Mouse (Mus musculus): Measurements from ENCODE around the gene Hist1h2bf. TPM values are rescaled to one million over a fixed set of nuclear protein-coding genes. Genes with fewer than 3 reads are reported as not detected.
A peak's percentile ranks its signal among the peaks of the same experiment; 100 is the strongest.

Gene Hist1h2bf
- total and polyA plus RNA-seq, 3 experiments = 2.2 to 1,093 TPM; not detected in 1

DNA sequence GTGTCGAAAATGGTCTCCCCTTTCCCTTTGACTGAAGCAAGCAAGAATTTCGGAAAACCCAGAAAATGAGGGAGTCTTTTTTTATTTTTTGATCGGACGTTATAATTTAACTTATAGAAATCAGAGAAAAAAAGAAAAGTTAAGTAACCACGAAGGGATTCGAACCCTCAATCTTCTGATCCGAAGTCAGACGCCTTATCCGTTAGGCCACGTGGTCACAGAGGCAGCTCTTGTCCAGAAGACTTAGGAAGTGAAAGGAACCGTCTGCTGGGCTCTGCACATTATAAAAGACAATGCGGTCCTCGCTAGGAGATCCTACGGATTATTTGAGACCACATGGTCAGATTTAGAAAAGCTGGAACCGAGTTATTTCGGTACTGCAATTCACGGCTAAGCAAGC, 47.7 kb downstream of the Hist1h2bf start:
- Histone ChIP-seq H3K4me3 (ENCODE audit: control insufficient read depth in 1 of 2, insufficient read depth in 1 of 2, low read depth in 2 of 2, low read length in 2 of 2) (peak overlapping the region; percentile 62 to 81), H3K79me2 (ENCODE audit: control insufficient read depth, insufficient read depth, low read length, poor library complexity) (no peaks in the 10 kb centered on the region; the same call in 1 of the 2 replicates), H3K4me1 (ENCODE audit: control insufficient read depth in 1 of 2, insufficient read depth in 2 of 2, low read length in 2 of 2) (peaks cover 6% of the 10 kb centered on the region in 2 experiments), H3K36me3 (ENCODE audit: control insufficient read depth in 1 of 2, insufficient read depth in 2 of 2, low read length in 2 of 2) (peaks cover 0 to 14% of the 10 kb centered on the region in 2 experiments; a peak in 2 of 4 replicates), H3K27me3 (ENCODE audit: control insufficient read depth in 1 of 2, insufficient read depth in 2 of 2, low read length in 2 of 2) (no peaks in the 10 kb centered on the region), H3K9me3 (replicated peaks; ENCODE audit: insufficient read depth, low read length) (no peaks in the 10 kb centered on the region), H3K27ac (ENCODE audit: control insufficient read depth, low read depth, low read length) (peak overlapping the region; percentile 66), H3K9ac (ENCODE audit: control insufficient read depth, low read depth, low read length, poor library complexity, severe bottlenecking) (peak overlapping the region; percentile 84)
- TF ChIP-seq SIN3A (IDR thresholded peaks at IDR 0.05; ENCODE audit: low read length) = no peak
- TF ChIP-seq TBP (IDR thresholded peaks at IDR 0.05; ENCODE audit: low read depth, low read length) = peak; percentile 100
- peak; percentile 94 for DNase-seq (ENCODE audit: low read depth, low spot score)

DNA sequence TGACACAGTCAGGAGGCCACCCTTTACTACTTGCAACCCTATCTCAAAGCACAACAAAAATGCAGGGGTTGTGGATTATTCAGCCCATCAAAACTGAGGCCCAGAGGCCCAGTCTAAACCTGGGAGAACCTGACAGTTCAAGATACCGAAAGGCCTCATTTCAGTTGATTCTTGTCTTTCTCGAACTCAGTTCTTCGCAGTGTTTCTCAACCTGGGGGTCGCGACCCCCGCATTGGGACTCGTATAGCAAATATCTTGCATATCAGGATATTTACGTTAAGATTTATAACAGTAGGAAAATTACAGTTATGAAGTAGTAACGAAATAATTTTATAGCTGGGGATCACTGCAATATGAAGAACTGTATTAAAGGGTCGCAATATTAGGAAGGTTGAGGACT, 48.1 kb downstream of the Hist1h2bf start:
- TF ChIP-seq SMC3 (IDR thresholded peaks at IDR 0.05; ENCODE audit: low read depth, low read length) = no peak
- TF ChIP-seq JUND (IDR thresholded peaks at IDR 0.05; ENCODE audit: low read depth, low read length) = no peak
- peaks cover 0 to 17% of the 10 kb centered on the region in 2 experiments; a peak in 2 of 4 replicates for H3K36me3 ChIP-seq (ENCODE audit: control insufficient read depth in 1 of 2, insufficient read depth in 2 of 2, low read length in 2 of 2)
- peak; percentile 75 for DNase-seq (ENCODE audit: low read depth, low spot score)
- H3K27me3 ChIP-seq (ENCODE audit: control insufficient read depth in 1 of 2, insufficient read depth in 2 of 2, low read length in 2 of 2) = no peaks in the 10 kb centered on the region
- H3K79me2 ChIP-seq (ENCODE audit: control insufficient read depth, insufficient read depth, low read length, poor library complexity) = no peaks in the 10 kb centered on the region; the same call in 1 of the 2 replicates
- H3K9ac ChIP-seq (ENCODE audit: control insufficient read depth, low read depth, low read length, poor library complexity, severe bottlenecking) = peak overlapping the region; percentile 54
- no peaks in the 10 kb centered on the region for H3K9me3 ChIP-seq (replicated peaks; ENCODE audit: insufficient read depth, low read length)
- H3K4me3 ChIP-seq (ENCODE audit: control insufficient read depth in 1 of 2, insufficient read depth in 1 of 2, low read depth in 2 of 2, low read length in 2 of 2) = peak overlapping the region; percentile 24 to 58
- peaks cover 6 to 7% of the 10 kb centered on the region in 2 experiments for H3K4me1 ChIP-seq (ENCODE audit: control insufficient read depth in 1 of 2, insufficient read depth in 2 of 2, low read length in 2 of 2)
- H3K27ac ChIP-seq (ENCODE audit: control insufficient read depth, low read depth, low read length) = peak overlapping the region; percentile 41; the same call in 1 of the 2 replicates

DNA sequence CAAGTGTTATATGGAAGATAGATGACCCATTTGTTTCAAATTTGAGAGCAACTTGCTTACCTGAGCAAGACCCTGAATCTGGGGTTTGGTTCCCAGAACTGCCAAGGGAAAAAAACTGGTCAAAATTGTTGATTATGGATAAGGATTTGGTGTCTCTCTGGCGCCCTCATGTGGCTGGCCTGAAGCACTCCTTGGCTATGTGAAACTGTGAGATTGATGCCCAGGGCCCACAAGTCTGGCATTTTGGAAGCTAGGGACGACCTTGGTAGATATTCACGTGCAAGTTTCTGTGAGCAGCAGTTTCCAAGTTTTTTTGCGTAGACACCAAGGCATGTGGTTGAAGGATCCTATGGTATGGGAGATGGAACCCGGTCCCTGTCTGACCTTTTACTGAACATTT, 49.3 kb downstream of the Hist1h2bf start:
- Histone ChIP-seq H3K36me3 (ENCODE audit: control insufficient read depth in 1 of 2, insufficient read depth in 2 of 2, low read length in 2 of 2) (peaks cover 0 to 28% of the 10 kb centered on the region in 2 experiments; a peak in 2 of 4 replicates), H3K27me3 (ENCODE audit: control insufficient read depth in 1 of 2, insufficient read depth in 2 of 2, low read length in 2 of 2) (no peaks in the 10 kb centered on the region), H3K4me1 (ENCODE audit: control insufficient read depth in 1 of 2, insufficient read depth in 2 of 2, low read length in 2 of 2) (peaks cover 6 to 13% of the 10 kb centered on the region in 2 experiments), H3K79me2 (ENCODE audit: control insufficient read depth, insufficient read depth, low read length, poor library complexity) (no peaks in the 10 kb centered on the region), H3K9ac (ENCODE audit: control insufficient read depth, low read depth, low read length, poor library complexity, severe bottlenecking) (peak overlapping the region; percentile 39), H3K4me3 (ENCODE audit: control insufficient read depth in 1 of 2, insufficient read depth in 1 of 2, low read depth in 2 of 2, low read length in 2 of 2) (peak overlapping the region; percentile 24 to 49), H3K27ac (ENCODE audit: control insufficient read depth, low read depth, low read length) (no peak overlapping the region), H3K9me3 (replicated peaks; ENCODE audit: insufficient read depth, low read length) (no peaks in the 10 kb centered on the region)
- TF ChIP-seq GATA1 (IDR thresholded peaks at IDR 0.05; ENCODE audit: low read depth, low read length) = peak; percentile 66
- no peak for TF ChIP-seq BHLHE40 (IDR thresholded peaks at IDR 0.05; ENCODE audit: borderline replicate concordance, low read depth, low read length)
- peak in 2 of 3 experiments; percentile 88 to 93; a peak in 4 of 6 replicates for TF ChIP-seq CTCF (IDR thresholded peaks at IDR 0.05 in 2 of 3, conservative IDR thresholded peaks at IDR 0.05 in 1 of 3; ENCODE audit: control insufficient read depth in 1 of 3, insufficient read depth in 1 of 3, low read depth in 2 of 3, low read length in 3 of 3, poor library complexity in 1 of 3, severe bottlenecking in 1 of 3)
- TF ChIP-seq GABPA (IDR thresholded peaks at IDR 0.05; ENCODE audit: low read depth, low read length) = no peak
- no peak for TF ChIP-seq MYB (IDR thresholded peaks at IDR 0.05; ENCODE audit: low read depth, low read length)
- no peak for TF ChIP-seq KAT2A (conservative IDR thresholded peaks at IDR 0.05; ENCODE audit: low read depth, low read length)
- no peak for TF ChIP-seq EP300 (IDR thresholded peaks at IDR 0.05; ENCODE audit: low read depth in 1 of 2, low read length in 2 of 2)
- TF ChIP-seq NELFE (IDR thresholded peaks at IDR 0.05; ENCODE audit: low read depth, low read length) = no peak
- TF ChIP-seq RCOR1 (IDR thresholded peaks at IDR 0.05; ENCODE audit: low read depth, low read length) = no peak
- TF ChIP-seq HCFC1 (IDR thresholded peaks at IDR 0.05; ENCODE audit: low read depth, low read length) = no peak
- peak; percentile 73 for TF ChIP-seq TBP (IDR thresholded peaks at IDR 0.05; ENCODE audit: low read depth, low read length)
- peak; percentile 94 for DNase-seq (ENCODE audit: low read depth, low spot score)

Data from MEL (cell line).